Mouse (Mus musculus): ENCODE results near the gene Gm10964. TPM values are rescaled to one million over a fixed set of nuclear protein-coding genes. Genes with fewer than 3 reads are reported as not detected.

The Gm10964 gene
- not detected in 2 replicates for polyA plus RNA-seq (2015; fragmentation: Nextera tagmentation; extraction: Ambion mirVana)

DNA sequence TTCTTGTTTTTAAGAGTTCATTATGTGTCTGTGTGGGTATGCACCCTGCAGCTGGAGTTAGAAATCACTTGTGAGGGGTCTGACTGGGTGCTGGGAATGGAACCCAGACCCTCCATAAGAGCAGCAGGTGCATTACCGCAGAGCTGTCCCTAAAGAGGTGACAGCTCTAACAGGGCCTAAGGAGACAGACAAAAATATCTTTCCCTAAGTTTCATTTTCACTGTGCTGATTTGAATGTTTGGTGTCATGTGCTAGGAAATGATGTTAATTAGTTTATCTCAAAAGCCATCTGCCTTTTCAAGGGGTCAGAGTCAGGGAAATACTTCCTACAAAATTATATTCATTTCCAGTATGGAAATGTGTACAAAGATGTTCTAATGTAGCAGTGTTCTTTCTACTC lies at the start of gene Gm10964:
Gene Gm10964 (plus strand): TSS at position 38 of the 400 bp plus-strand sequence.
- 97% methylated on average over 1 of the region's 1 CpGs for WGBS (ENCODE audit: insufficient replicate concordance)
- TF ChIP-seq CTCF (IDR thresholded peaks at IDR 0.05; ENCODE audit: low read depth) = no peak
- TF ChIP-seq EP300 (IDR thresholded peaks at IDR 0.05; ENCODE audit: low read depth) = no peak
- 0 out of 2 replicates have a peak within 1 kb of the TSS, but pooled peaks have one; percentile 60 for H3K27ac ChIP-seq (ENCODE audit: low read depth)
- H3K9me3 ChIP-seq (ENCODE audit: low read length) = no peaks in the 10 kb centered on the region
- peak within 1 kb of the TSS; percentile 28 for H3K4me3 ChIP-seq (ENCODE audit: low read depth, low read length)
- peaks cover 43% of the 10 kb centered on the region for H3K36me3 ChIP-seq (replicated peaks; ENCODE audit: insufficient read depth, low read length)
- DNase-seq = no peak
- H3K27me3 ChIP-seq (ENCODE audit: insufficient read depth, low read length) = no peaks in the 10 kb centered on the region
- ATAC-seq = no peak
- no peak within 1 kb of the TSS; the same call in 1 of the 2 replicates for H3K9ac ChIP-seq (replicated peaks)
- H3K4me2 ChIP-seq (ENCODE audit: low read depth, low read length) = peak within 1 kb of the TSS; percentile 74
- peaks cover 11% of the 10 kb centered on the region for H3K4me1 ChIP-seq (ENCODE audit: insufficient read depth)

- Histone ChIP-seq H3K4me1 (ENCODE audit: insufficient read depth) (no peaks in the 10 kb centered on the region), H3K36me3 (replicated peaks; ENCODE audit: insufficient read depth, low read length) (no peaks in the 10 kb centered on the region), H3K4me2 (ENCODE audit: low read depth, low read length) (no peak overlapping the region), H3K9me3 (ENCODE audit: low read length) (no peaks in the 10 kb centered on the region), H3K9ac (replicated peaks) (no peak overlapping the region), H3K4me3 (ENCODE audit: low read depth, low read length) (no peak overlapping the region), H3K27ac (ENCODE audit: low read depth) (no peak overlapping the region), H3K27me3 (ENCODE audit: insufficient read depth, low read length) (no peaks in the 10 kb centered on the region)
- TF ChIP-seq EP300 (IDR thresholded peaks at IDR 0.05; ENCODE audit: low read depth) (no peak), CTCF (IDR thresholded peaks at IDR 0.05; ENCODE audit: low read depth) (peak; percentile 44)
- ATAC-seq (no peak), DNase-seq (no peak)
- 74% methylated on average over 3 of the region's 3 CpGs for WGBS (ENCODE audit: insufficient replicate concordance)
Measured at GRCm38 (mm10) chr3:103690506-103690905, 48.7 kb upstream of the Gm10964 start.

GRCm38 (mm10) chr3:103695556-103695955 lies 43.6 kb upstream of the Gm10964 start:
- DNase-seq = no peak
- Histone ChIP-seq H3K27ac (ENCODE audit: low read depth) (no peak overlapping the region), H3K4me1 (ENCODE audit: insufficient read depth) (no peaks in the 10 kb centered on the region), H3K9me3 (ENCODE audit: low read length) (no peaks in the 10 kb centered on the region), H3K27me3 (ENCODE audit: insufficient read depth, low read length) (no peaks in the 10 kb centered on the region), H3K9ac (replicated peaks) (no peak overlapping the region), H3K4me2 (ENCODE audit: low read depth, low read length) (no peak overlapping the region), H3K36me3 (replicated peaks; ENCODE audit: insufficient read depth, low read length) (no peaks in the 10 kb centered on the region), H3K4me3 (ENCODE audit: low read depth, low read length) (no peak overlapping the region)
- no peak for TF ChIP-seq EP300 (IDR thresholded peaks at IDR 0.05; ENCODE audit: low read depth)
- no peak for TF ChIP-seq CTCF (IDR thresholded peaks at IDR 0.05; ENCODE audit: low read depth)
- no peak for ATAC-seq
- WGBS (ENCODE audit: insufficient replicate concordance) = 53% methylated on average over 3 of the region's 3 CpGs

GRCm38 (mm10) chr3:103696388-103696925 lies 42.7 kb upstream of the Gm10964 start:
- no peak overlapping the region for H3K9ac ChIP-seq (replicated peaks)
- no peak for DNase-seq
- 69% methylated on average over 1 of the region's 1 CpGs for WGBS (ENCODE audit: insufficient replicate concordance)
- H3K9me3 ChIP-seq (ENCODE audit: low read length) = no peaks in the 10 kb centered on the region
- H3K4me1 ChIP-seq (ENCODE audit: insufficient read depth) = no peaks in the 10 kb centered on the region
- no peak for ATAC-seq
- H3K4me2 ChIP-seq (ENCODE audit: low read depth, low read length) = no peak overlapping the region
- TF ChIP-seq CTCF (IDR thresholded peaks at IDR 0.05; ENCODE audit: low read depth) (no peak), EP300 (IDR thresholded peaks at IDR 0.05; ENCODE audit: low read depth) (no peak)
- no peaks in the 10 kb centered on the region for H3K27me3 ChIP-seq (ENCODE audit: insufficient read depth, low read length)
- H3K27ac ChIP-seq (ENCODE audit: low read depth) = no peak overlapping the region
- no peak overlapping the region for H3K4me3 ChIP-seq (ENCODE audit: low read depth, low read length)
- H3K36me3 ChIP-seq (replicated peaks; ENCODE audit: insufficient read depth, low read length) = no peaks in the 10 kb centered on the region

- Histone ChIP-seq H3K27ac (ENCODE audit: low read depth) (no peak overlapping the region), H3K4me2 (ENCODE audit: low read depth, low read length) (no peak overlapping the region), H3K9ac (replicated peaks) (no peak overlapping the region), H3K4me3 (ENCODE audit: low read depth, low read length) (no peak overlapping the region), H3K9me3 (ENCODE audit: low read length) (no peaks in the 10 kb centered on the region), H3K27me3 (ENCODE audit: insufficient read depth, low read length) (no peaks in the 10 kb centered on the region), H3K36me3 (replicated peaks; ENCODE audit: insufficient read depth, low read length) (no peaks in the 10 kb centered on the region), H3K4me1 (ENCODE audit: insufficient read depth) (no peaks in the 10 kb centered on the region)
- no peak for DNase-seq
- WGBS (ENCODE audit: insufficient replicate concordance) = 70% methylated on average over 6 of the region's 6 CpGs
- no peak for TF ChIP-seq EP300 (IDR thresholded peaks at IDR 0.05; ENCODE audit: low read depth)
- TF ChIP-seq CTCF (IDR thresholded peaks at IDR 0.05; ENCODE audit: low read depth) = no peak
- ATAC-seq = no peak
Measured at GRCm38 (mm10) chr3:103704661-103705060, 34.5 kb upstream of the Gm10964 start.

- Histone ChIP-seq H3K36me3 (replicated peaks; ENCODE audit: insufficient read depth, low read length) (no peaks in the 10 kb centered on the region), H3K9me3 (ENCODE audit: low read length) (no peaks in the 10 kb centered on the region), H3K27me3 (ENCODE audit: insufficient read depth, low read length) (no peaks in the 10 kb centered on the region), H3K4me3 (ENCODE audit: low read depth, low read length) (no peak overlapping the region), H3K9ac (replicated peaks) (no peak overlapping the region), H3K4me1 (ENCODE audit: insufficient read depth) (no peaks in the 10 kb centered on the region), H3K27ac (ENCODE audit: low read depth) (no peak overlapping the region), H3K4me2 (ENCODE audit: low read depth, low read length) (no peak overlapping the region)
- WGBS (ENCODE audit: insufficient replicate concordance) = 76% methylated on average over 12 of the region's 12 CpGs
- DNase-seq (no peak), ATAC-seq (no peak)
- TF ChIP-seq CTCF (IDR thresholded peaks at IDR 0.05; ENCODE audit: low read depth) (no peak), EP300 (IDR thresholded peaks at IDR 0.05; ENCODE audit: low read depth) (no peak)
Measured at GRCm38 (mm10) chr3:103705426-103705825, 33.7 kb upstream of the Gm10964 start.

All from liver, postnatal 0 days (tissue).